Mouse (Mus musculus) liver, adult 2 months (tissue): ENCODE measurements at regions not wholly inside any gene's neighbourhood (a gene's known extent, or its start where the extent isn't known, plus 50 kb on each side); places are given as distances from the start of the nearest gene placed in this dataset.

Experiments used
- CTCF ChIP-seq: fragments of 200-500 bp; IDR thresholded peaks from 2 replicates; pipeline ENCODE4 v1.5.1; 2011; ENCODE audit warnings: low read depth, low read length, control low read depth
- POLR2A ChIP-seq: fragments of 200-500 bp; IDR thresholded peaks from 2 replicates; pipeline ENCODE4 v1.6.1; 2011; ENCODE audit warnings: low read length, control low read depth; ENCODE audit not compliant: insufficient read depth; ENCODE audit errors: extremely low read depth

GRCm38 (mm10) chr1:69202745-69203144 lies 94.9 kb upstream of the Erbb4 start:
- no peak for TF ChIP-seq CTCF
- no peak for TF ChIP-seq POLR2A
